Mouse (Mus musculus): ENCODE data around the gene Aldh16a1. TPM values are rescaled to one million over a fixed set of nuclear protein-coding genes. Genes with fewer than 3 reads are reported as not detected.
"Not testable (repeated sequence)": the region's sequence is repeated elsewhere in the genome, so short reads cannot be mapped to it uniquely, and the experiment has no call there.

Aldh16a1 gene
- polyA plus RNA-seq, 1 experiment from 2014 or later: 69.3 TPM

DNA sequence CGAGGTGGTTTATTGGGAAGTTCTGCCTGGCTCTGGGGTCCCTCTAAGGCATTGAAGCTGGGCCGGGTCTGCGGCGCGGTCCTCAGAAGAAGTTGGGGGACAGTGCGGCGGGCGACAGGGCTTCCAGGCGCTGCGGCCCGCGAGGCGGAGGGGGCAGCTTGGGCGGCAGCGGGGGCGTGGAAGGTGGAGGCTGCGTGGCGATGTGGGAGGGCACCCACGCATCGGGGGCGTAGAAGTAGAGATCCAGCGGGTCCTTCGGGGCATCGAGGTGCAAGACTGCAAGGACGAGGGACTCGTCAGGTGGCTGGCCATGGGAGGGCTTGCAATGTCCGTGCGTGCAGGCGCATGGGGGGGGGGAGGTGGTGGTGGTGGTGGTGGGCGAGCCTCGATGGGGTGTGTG, 22.0 kb upstream of the Aldh16a1 start:
- Histone ChIP-seq H3K4me3 (replicated peaks) (peak overlapping the region; percentile 25), H3K4me2 (peak overlapping the region; percentile 49), H3K36me3 (no peaks in the 10 kb centered on the region), H3K9me3 (replicated peaks) (no peaks in the 10 kb centered on the region), H3K4me1 (peaks cover 28% of the 10 kb centered on the region), H3K27me3 (peaks cover 94% of the 10 kb centered on the region), H3K27ac (no peak overlapping the region), H3K9ac (no peak overlapping the region)
- 3% methylated on average over 31 of the region's 31 CpGs for WGBS
- no peak for ATAC-seq (replicated peaks; ENCODE audit: low FRiP score)

DNA sequence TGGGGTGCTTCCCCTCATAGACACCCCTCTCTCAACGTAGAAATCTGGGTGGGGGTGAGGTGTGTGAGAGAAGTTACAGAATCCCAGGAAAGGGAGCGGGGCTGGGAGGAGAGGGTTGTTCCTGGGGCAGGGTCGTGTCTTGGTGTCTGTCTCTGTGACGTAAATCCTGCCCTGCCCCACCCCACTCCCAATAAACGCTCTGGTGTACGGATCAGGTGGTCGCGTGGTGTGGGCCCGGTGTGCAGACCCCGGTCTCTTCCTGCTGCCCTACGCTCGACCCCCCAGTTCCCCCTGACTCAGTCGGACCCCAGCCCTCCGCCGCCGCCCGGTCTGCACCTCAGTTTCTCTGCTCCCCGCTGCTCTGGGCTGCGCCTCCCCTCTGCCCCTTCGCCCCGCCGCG, 21.5 kb upstream of the Aldh16a1 start:
- Histone ChIP-seq H3K27me3 (peaks cover 94% of the 10 kb centered on the region), H3K4me3 (replicated peaks) (peak overlapping the region; percentile 25), H3K36me3 (no peaks in the 10 kb centered on the region), H3K9me3 (replicated peaks) (no peaks in the 10 kb centered on the region), H3K27ac (no peak overlapping the region), H3K9ac (no peak overlapping the region), H3K4me1 (peaks cover 24% of the 10 kb centered on the region), H3K4me2 (peak overlapping the region; percentile 49)
- ATAC-seq (replicated peaks; ENCODE audit: low FRiP score): no peak
- 3% methylated on average over 23 of the region's 23 CpGs for WGBS

DNA sequence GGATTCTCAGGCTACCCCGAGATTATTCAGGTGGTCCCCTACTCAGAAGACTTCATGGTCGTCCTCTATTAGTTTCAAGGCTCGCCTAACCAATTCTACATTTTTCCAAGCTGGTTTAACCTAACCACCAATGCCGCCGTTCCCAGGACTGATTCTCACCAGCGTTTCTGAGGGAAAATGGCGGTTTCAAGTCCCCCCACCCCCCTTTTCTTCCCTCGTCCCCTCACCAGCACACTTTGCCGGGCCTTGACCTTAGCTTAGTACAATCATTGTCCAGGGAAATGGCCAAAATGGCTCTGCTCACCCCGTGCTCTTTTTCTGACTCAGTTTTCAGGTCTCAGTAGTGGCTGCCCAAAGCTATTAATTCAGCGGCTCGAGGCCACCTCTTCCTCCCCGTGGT, 21.0 kb upstream of the Aldh16a1 start:
- Histone ChIP-seq H3K9ac (no peak overlapping the region), H3K27me3 (peaks cover 94% of the 10 kb centered on the region), H3K4me3 (replicated peaks) (peak overlapping the region; percentile 22; the same call in 1 of the 2 replicates), H3K9me3 (replicated peaks) (peaks cover under 1% of the 10 kb centered on the region; the same call in 1 of the 2 replicates), H3K4me1 (peaks cover 23% of the 10 kb centered on the region), H3K36me3 (no peaks in the 10 kb centered on the region), H3K27ac (no peak overlapping the region), H3K4me2 (0 out of 2 replicates have a peak overlapping the region, but pooled peaks have one; percentile 50)
- WGBS: 2% methylated on average over 13 of the region's 13 CpGs
- ATAC-seq (replicated peaks; ENCODE audit: low FRiP score): no peak

DNA sequence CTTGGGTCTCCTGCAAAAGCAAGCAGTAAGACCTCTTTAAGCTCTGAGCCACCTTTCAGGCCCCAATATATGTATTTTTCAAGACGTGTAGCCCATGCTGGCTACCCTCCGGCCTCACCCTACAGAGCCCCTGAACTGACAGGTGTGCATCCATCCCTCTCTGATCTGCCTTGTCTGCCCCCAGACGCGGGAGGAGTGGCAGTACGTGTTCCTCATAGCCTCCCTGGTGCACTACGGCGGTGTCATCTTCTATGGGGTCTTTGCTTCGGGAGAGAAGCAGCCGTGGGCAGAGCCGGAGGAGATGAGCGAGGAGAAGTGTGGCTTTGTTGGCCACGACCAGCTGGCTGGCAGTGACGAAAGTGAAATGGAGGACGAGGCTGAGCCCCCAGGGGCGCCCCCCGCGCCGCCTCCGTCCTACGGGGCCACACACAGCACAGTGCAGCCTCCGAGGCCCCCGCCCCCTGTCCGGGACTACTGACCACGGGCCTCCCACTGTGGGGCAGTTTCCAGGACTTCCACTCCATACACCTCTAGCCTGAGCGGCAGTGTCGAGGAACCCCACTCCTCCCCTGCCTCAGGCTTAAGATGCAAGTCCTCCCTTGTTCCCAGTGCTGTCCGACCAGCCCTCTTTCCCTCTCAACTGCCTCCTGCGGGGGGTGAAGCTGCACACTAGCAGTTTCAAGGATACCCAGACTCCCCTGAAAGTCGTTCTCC, 20.3 kb upstream of the Aldh16a1 start:
- Histone ChIP-seq H3K36me3 (no peaks in the 10 kb centered on the region), H3K9me3 (replicated peaks) (peaks cover 7% of the 10 kb centered on the region; the same call in 1 of the 2 replicates), H3K9ac (no peak overlapping the region), H3K27ac (no peak overlapping the region), H3K4me1 (peaks cover 23% of the 10 kb centered on the region), H3K4me3 (replicated peaks) (peak overlapping the region; percentile 22), H3K4me2 (peak overlapping the region; percentile 50), H3K27me3 (peaks cover 94% of the 10 kb centered on the region)
- WGBS: 3% methylated on average over 29 of the region's 29 CpGs
- no peak; the same call in 1 of the 2 replicates for ATAC-seq (replicated peaks; ENCODE audit: low FRiP score)

- 59% methylated on average over 1 of the region's 1 CpGs for WGBS
- Histone ChIP-seq H3K27me3 (peaks cover 94% of the 10 kb centered on the region), H3K4me1 (peaks cover 25% of the 10 kb centered on the region), H3K9me3 (replicated peaks) (peaks cover 17% of the 10 kb centered on the region)
- not testable (repeated sequence) for ATAC-seq (replicated peaks; ENCODE audit: low FRiP score); H3K36me3 ChIP-seq; H3K4me2 ChIP-seq; H3K9ac ChIP-seq; H3K4me3 ChIP-seq (replicated peaks); H3K27ac ChIP-seq
These were observed 19.4 kb upstream of the Aldh16a1 start for GRCm38 (mm10) chr7:45173772-45174171.

GRCm38 (mm10) chr7:45172974-45173373, 18.6 kb upstream of the Aldh16a1 start:
- Histone ChIP-seq H3K4me3 (replicated peaks) (no peak overlapping the region), H3K4me2 (no peak overlapping the region), H3K36me3 (no peaks in the 10 kb centered on the region), H3K27me3 (peaks cover 94% of the 10 kb centered on the region), H3K9me3 (replicated peaks) (peaks cover 17% of the 10 kb centered on the region), H3K27ac (no peak overlapping the region), H3K9ac (no peak overlapping the region), H3K4me1 (peaks cover 31% of the 10 kb centered on the region)
- no peak for ATAC-seq (replicated peaks; ENCODE audit: low FRiP score)
- WGBS: 62% methylated on average over 7 of the region's 7 CpGs

GRCm38 (mm10) chr7:45169495-45169894, 15.1 kb upstream of the Aldh16a1 start:
- Histone ChIP-seq H3K36me3 (no peaks in the 10 kb centered on the region), H3K27me3 (peaks cover 94% of the 10 kb centered on the region), H3K4me2 (no peak overlapping the region), H3K9ac (no peak overlapping the region), H3K4me3 (replicated peaks) (no peak overlapping the region), H3K4me1 (peaks cover 12% of the 10 kb centered on the region; the same call in 1 of the 2 replicates), H3K9me3 (replicated peaks) (peaks cover 17% of the 10 kb centered on the region), H3K27ac (no peak overlapping the region)
- WGBS: 93% methylated on average over 3 of the region's 3 CpGs
- no peak for ATAC-seq (replicated peaks; ENCODE audit: low FRiP score)

DNA sequence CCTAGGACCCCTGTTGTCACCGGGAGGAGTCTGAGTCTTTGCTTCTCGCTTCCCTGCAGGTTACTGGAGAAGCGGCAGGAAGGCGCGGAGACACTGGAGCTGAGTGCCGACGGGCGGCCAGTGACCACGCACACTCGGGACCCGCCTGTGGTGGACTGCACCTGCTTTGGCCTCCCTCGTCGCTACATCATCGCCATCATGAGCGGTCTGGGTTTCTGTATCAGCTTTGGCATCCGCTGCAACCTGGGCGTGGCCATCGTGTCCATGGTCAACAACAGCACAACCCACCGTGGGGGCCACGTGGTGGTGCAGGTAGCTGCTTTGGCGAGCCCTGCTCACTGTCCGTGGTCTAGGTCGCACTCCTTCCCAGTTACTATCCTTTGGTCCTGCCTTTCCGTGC, 14.3 kb upstream of the Aldh16a1 start:
- Histone ChIP-seq H3K4me3 (replicated peaks) (no peak overlapping the region; the same call in 1 of the 2 replicates), H3K27ac (no peak overlapping the region), H3K9me3 (replicated peaks) (peaks cover 17% of the 10 kb centered on the region), H3K36me3 (no peaks in the 10 kb centered on the region), H3K4me1 (peaks cover 17% of the 10 kb centered on the region), H3K9ac (no peak overlapping the region), H3K4me2 (no peak overlapping the region), H3K27me3 (peaks cover 95% of the 10 kb centered on the region)
- no peak; the same call in 1 of the 2 replicates for ATAC-seq (replicated peaks; ENCODE audit: low FRiP score)
- 3% methylated on average over 24 of the region's 24 CpGs for WGBS

GRCm38 (mm10) chr7:45167761-45168445, 13.5 kb upstream of the Aldh16a1 start:
- Histone ChIP-seq H3K4me1 (peaks cover 19% of the 10 kb centered on the region), H3K9ac (no peak overlapping the region), H3K4me3 (replicated peaks) (no peak overlapping the region), H3K27me3 (peaks cover 98% of the 10 kb centered on the region), H3K27ac (no peak overlapping the region), H3K36me3 (no peaks in the 10 kb centered on the region), H3K9me3 (replicated peaks) (peaks cover 17% of the 10 kb centered on the region), H3K4me2 (no peak overlapping the region)
- WGBS: 5% methylated on average over 19 of the region's 19 CpGs
- no peak for ATAC-seq (replicated peaks; ENCODE audit: low FRiP score)

DNA sequence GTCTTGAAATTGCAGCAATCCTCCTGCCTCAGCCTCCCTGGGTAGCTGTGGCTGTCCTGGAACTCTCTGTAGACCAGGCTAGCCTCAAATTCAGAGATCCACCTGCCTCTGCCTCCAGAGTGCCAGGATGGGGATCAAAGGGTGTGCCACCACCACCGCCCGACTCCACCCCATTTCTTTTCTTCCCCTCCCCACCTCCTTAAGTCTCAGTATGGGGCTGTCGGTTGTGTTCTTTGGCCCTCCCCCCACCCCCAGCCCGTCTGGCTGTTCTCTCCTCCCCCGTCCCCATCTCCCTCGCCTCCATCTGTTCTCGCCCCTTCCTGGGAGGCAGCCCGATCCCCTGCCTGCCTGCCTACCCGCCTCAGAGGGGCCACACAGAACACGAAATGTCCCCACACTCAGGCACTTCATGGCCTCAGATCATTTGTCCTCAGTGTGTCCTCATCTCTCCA, 12.6 kb upstream of the Aldh16a1 start:
- no peak overlapping the region for H3K4me3 ChIP-seq (replicated peaks)

GRCm38 (mm10) chr7:45165701-45166100, 11.3 kb upstream of the Aldh16a1 start:
- Histone ChIP-seq H3K27ac (no peak overlapping the region), H3K4me2 (no peak overlapping the region), H3K27me3 (peaks cover 85% of the 10 kb centered on the region), H3K9ac (no peak overlapping the region), H3K4me1 (peaks cover 30% of the 10 kb centered on the region), H3K4me3 (replicated peaks) (no peak overlapping the region), H3K9me3 (replicated peaks) (peaks cover 17% of the 10 kb centered on the region), H3K36me3 (peaks cover 3% of the 10 kb centered on the region; the same call in 1 of the 2 replicates)
- 51% methylated on average over 11 of the region's 11 CpGs for WGBS
- no peak for ATAC-seq (replicated peaks; ENCODE audit: low FRiP score)

More for the DNA sequence above, 12.6 kb upstream of the Aldh16a1 start:
- Histone ChIP-seq H3K27ac (no peak overlapping the region), H3K4me1 (peaks cover 25% of the 10 kb centered on the region), H3K4me2 (no peak overlapping the region), H3K27me3 (peaks cover 97% of the 10 kb centered on the region), H3K36me3 (no peaks in the 10 kb centered on the region), H3K9ac (no peak overlapping the region), H3K9me3 (replicated peaks) (peaks cover 17% of the 10 kb centered on the region)
- no peak for ATAC-seq (replicated peaks; ENCODE audit: low FRiP score)
- WGBS: 22% methylated on average over 10 of the region's 10 CpGs

GRCm38 (mm10) chr7:45164833-45165232, 10.4 kb upstream of the Aldh16a1 start:
- Histone ChIP-seq H3K27me3 (peaks cover 76% of the 10 kb centered on the region), H3K4me1 (peaks cover 30% of the 10 kb centered on the region), H3K9ac (no peak overlapping the region), H3K4me2 (no peak overlapping the region), H3K9me3 (replicated peaks) (peaks cover 11% of the 10 kb centered on the region), H3K27ac (no peak overlapping the region), H3K4me3 (replicated peaks) (no peak overlapping the region), H3K36me3 (peaks cover 12% of the 10 kb centered on the region)
- 63% methylated on average over 5 of the region's 5 CpGs for WGBS
- no peak for ATAC-seq (replicated peaks; ENCODE audit: low FRiP score)
